Comparison of ENCODE assay signal across 12 mouse cellular contexts in genomic region chr3:60515430-60515829, GRCm38 (mm10). TPM values are rescaled to one million over a fixed set of nuclear protein-coding genes. Genes with fewer than 3 reads are reported as not detected.
DNase-seq lines count a peak whose midpoint lies in the region; ATAC-seq lines count a peak whose summit lies in the region.
"Had no signal": no experiment of that assay in that cellular context is flagged by ENCODE, and none has a peak within 500 bp of the region (broad histone marks: within the 10 kb centered on the region; RNA-seq: fewer than 3 reads in every experiment).

No protein-coding gene starts in this region.

- H3K4me2 ChIP-seq in heart, embryonic 14.5 days (ENCODE audit: low read length) = 0 out of 2 replicates have a peak overlapping the region, but pooled peaks have one; percentile 21

- DNase-seq in adrenal gland, postnatal 25 days = peak; percentile 36
- DNase-seq in layer of hippocampus, postnatal 36 days = no peak
- no peak for DNase-seq in kidney, adult 9 months
- DNase-seq: embryo, embryonic 11 days; gastrocnemius, postnatal 10 days; lung, postnatal 4 days; right cerebral cortex, adult 18-20 months had no signal

- peak overlapping the region; percentile 53 to 70; a peak in 3 of 4 replicates for H3K27ac ChIP-seq in heart, embryonic 14.5 days (replicated peaks in 1 of 2; ENCODE audit: control insufficient read depth in 1 of 2, insufficient read depth in 1 of 2, low read depth in 2 of 2, low read length in 2 of 2)

- H3K9ac ChIP-seq in heart, embryonic 14.5 days (ENCODE audit: low read length) = no peak overlapping the region

- H3K36me3 ChIP-seq in megakaryocyte, embryonic 14.5 days (replicated peaks; ENCODE audit: low read length) = peaks cover 64% of the 10 kb centered on the region
- no peaks in the 10 kb centered on the region for H3K36me3 ChIP-seq in heart, embryonic 14.5 days (ENCODE audit: control insufficient read depth, insufficient read depth, low read length)
- H3K36me3 ChIP-seq: limb, embryonic 10.5 days had no signal

- no peaks in the 10 kb centered on the region for H3K27me3 ChIP-seq in megakaryocyte, embryonic 14.5 days (replicated peaks)
- no peaks in the 10 kb centered on the region for H3K27me3 ChIP-seq in heart, embryonic 14.5 days (ENCODE audit: control insufficient read depth, insufficient read depth, low read length)

- H3K4me3 ChIP-seq in megakaryocyte, embryonic 14.5 days (replicated peaks) = peak overlapping the region; percentile 69
- H3K4me3 ChIP-seq in heart, embryonic 14.5 days (ENCODE audit: control insufficient read depth in 1 of 2, insufficient read depth in 1 of 2, low read depth in 1 of 2, low read length in 2 of 2) = no peak overlapping the region
- H3K4me3 ChIP-seq: limb, embryonic 10.5 days had no signal

- ATAC-seq in megakaryocyte, adult 5-6 weeks (ENCODE audit: poor library complexity, severe bottlenecking) = no peak
- peak; percentile 49; the same call in 1 of the 2 replicates for ATAC-seq in heart, embryonic 14.5 days (ENCODE audit: insufficient number of reproducible peaks, insufficient read depth, low FRiP score, low read depth)
- ATAC-seq in megakaryocyte-erythroid progenitor cell, adult 5-6 weeks (replicated peaks; ENCODE audit: low FRiP score, low TSS enrichment, poor library complexity, severe bottlenecking) = peak; percentile 24; the same call in 1 of the 2 replicates

- no peaks in the 10 kb centered on the region for H3K9me3 ChIP-seq in megakaryocyte, embryonic 14.5 days
- no peaks in the 10 kb centered on the region for H3K9me3 ChIP-seq in heart, embryonic 14.5 days (ENCODE audit: control insufficient read depth, low read length)
- H3K9me3 ChIP-seq: limb, embryonic 10.5 days had no signal

- peaks cover 94% of the 10 kb centered on the region for H3K4me1 ChIP-seq in megakaryocyte, embryonic 14.5 days
- peaks cover 16 to 37% of the 10 kb centered on the region in 2 experiments for H3K4me1 ChIP-seq in heart, embryonic 14.5 days (ENCODE audit: control insufficient read depth in 2 of 2, insufficient read depth in 2 of 2, low read length in 2 of 2)

RNA-seq across cellular contexts. Expression of gene Mbnl1, which starts 42.8 kb away (rescaled TPM):
- 20.3 and 35.3 TPM in 2 replicates for polyA plus RNA-seq in megakaryocyte, embryonic 14.5 days (2012; ENCODE audit: insufficient read depth, low replicate concordance)
- total RNA-seq in megakaryocyte, adult 5-6 weeks (2015) = 716 and 772 TPM in 2 replicates
- 1,073 and 1,122 TPM in 2 replicates for total RNA-seq in megakaryocyte, adult 5-6 weeks (2017)
- total RNA-seq in adrenal gland, postnatal 25 days (2021) = 556 and 573 TPM in 2 replicates
- 92.7 and 93.2 TPM in 2 replicates for polyA plus RNA-seq in heart, embryonic 14.5 days (2014; fragmentation: Nextera tagmentation; extraction: Ambion mirVana)
- 524 and 588 TPM in 2 replicates for total RNA-seq in megakaryocyte-erythroid progenitor cell, adult 5-6 weeks (2014; fragmentation: Nextera tagmentation)
- 726 and 751 TPM in 2 replicates for total RNA-seq in megakaryocyte-erythroid progenitor cell, adult 5-6 weeks (2017)
- total RNA-seq in layer of hippocampus, postnatal 36 days (2021) = 100 to 1,000 TPM; 126 to 129 TPM
